ENCODE assay signal across 9 mouse cellular contexts in genomic region chr1:190995548-190995947, GRCm38 (mm10). TPM values are rescaled to one million over a fixed set of nuclear protein-coding genes. Genes with fewer than 3 reads are reported as not detected.
DNase-seq lines count a peak whose midpoint lies in the region; ATAC-seq and TF ChIP-seq lines count a peak whose summit lies in the region.
"Had no signal": no experiment of that assay in that cellular context is flagged by ENCODE, and none has a peak within 500 bp of the region (broad histone marks: within the 10 kb centered on the region; RNA-seq: fewer than 3 reads in every experiment).

No protein-coding gene starts in this region.

- WGBS in lung, postnatal 0 days: 48% methylated on average over 7 of the region's 7 CpGs

- DNase-seq in urinary bladder, postnatal 25 days (ENCODE audit: low spot score): peak; percentile 8
- no peak for DNase-seq in urinary bladder, adult 18-20 months (ENCODE audit: low spot score in 2 of 2)
- peak; percentile 56 to 82 for DNase-seq in cerebellum, postnatal 4 days (ENCODE audit: low spot score in 2 of 2)
- DNase-seq in heart, postnatal 4 days: peak; percentile 85
- peak; percentile 23 for DNase-seq in lung, postnatal 0 days (ENCODE audit: low spot score)
- no peak for DNase-seq in thymus, postnatal 25 days

- H3K4me3 ChIP-seq in lung, postnatal 0 days (ENCODE audit: low read depth, low read length): no peak overlapping the region

- H3K27me3 ChIP-seq in lung, postnatal 0 days (replicated peaks; ENCODE audit: insufficient read depth, low read length): no peaks in the 10 kb centered on the region

- ATAC-seq in lung, postnatal 0 days: peak; percentile 26; the same call in 1 of the 2 replicates
- ATAC-seq in inflammation-experienced regulatory T-cells, adult 6 months: no peak

- H3K36me3 ChIP-seq in lung, postnatal 0 days (ENCODE audit: insufficient read depth, low read length): no peaks in the 10 kb centered on the region

- no peak overlapping the region for H3K9ac ChIP-seq in lung, postnatal 0 days (replicated peaks; ENCODE audit: low read depth)

- TF ChIP-seq CTCF in lung, postnatal 0 days (IDR thresholded peaks at IDR 0.05): no peak

- H3K4me1 ChIP-seq in lung, postnatal 0 days (ENCODE audit: insufficient read depth, low read depth, low read length): no peaks in the 10 kb centered on the region

- no peak overlapping the region for H3K4me2 ChIP-seq in lung, postnatal 0 days (replicated peaks; ENCODE audit: low read depth, low read length)

- no peak overlapping the region for H3K27ac ChIP-seq in lung, postnatal 0 days (ENCODE audit: low read length)

- no peak for TF ChIP-seq EP300 in lung, postnatal 0 days (IDR thresholded peaks at IDR 0.05)

- H3K9me3 ChIP-seq in lung, postnatal 0 days (ENCODE audit: low read length): 0 out of 2 replicates have a peak, but pooled peaks cover 4% of the 10 kb centered on the region

RNA-seq across cellular contexts. Expression of gene Vash2, which starts 16.5 kb away (rescaled TPM):
- total RNA-seq in heart, postnatal 4 days (2021): 10 to 100 TPM; 31.5 to 31.9 TPM
- 4.2 and 4.3 TPM in 2 replicates for polyA plus RNA-seq in lung, postnatal 0 days (2015; fragmentation: Nextera tagmentation; extraction: Ambion mirVana)
- polyA plus RNA-seq in inflammation-experienced regulatory T-cells, adult 6 months (2017; shearing (Covaris generic)): 1 to 10 TPM in 1 of 3 experiments, under 1 TPM in 2; 0.33 to 1.2 (median 0.59) TPM
- polyA plus RNA-seq: liver, adult 2 months had no signal

RNA-seq across cellular contexts. Expression of gene Flvcr1, which starts 30.4 kb away (rescaled TPM):
- total RNA-seq in heart, postnatal 4 days (2021): 10 to 100 TPM; 12.6 to 13.0 TPM
- 7.8 and 7.9 TPM in 2 replicates for polyA plus RNA-seq in lung, postnatal 0 days (2015; fragmentation: Nextera tagmentation; extraction: Ambion mirVana)
- polyA plus RNA-seq in inflammation-experienced regulatory T-cells, adult 6 months (2017; shearing (Covaris generic)): 10 to 100 TPM in 1 of 3 experiments, 1 to 10 TPM in 2; 5.9 to 10.2 (median 8.2) TPM

RNA-seq across cellular contexts. Expression of gene Spata45, which starts 40.9 kb away (rescaled TPM):
- total RNA-seq in heart, postnatal 4 days (2021): not detected
- polyA plus RNA-seq in lung, postnatal 0 days (2015; fragmentation: Nextera tagmentation; extraction: Ambion mirVana): not detected in 2 replicates
- 1 to 10 TPM in 1 of 3 experiments, not detected in 2; 1.1 TPM for polyA plus RNA-seq in inflammation-experienced regulatory T-cells, adult 6 months (2017; shearing (Covaris generic))
- total RNA-seq: gastrocnemius, adult 8-10 months; liver, adult 2 months had no signal
- polyA plus RNA-seq: liver, adult 2 months had no signal

Comparison
In these comparisons a context has a peak if more than half of its experiments do, and no peak if none do; other contexts are left out.
1. DNase-seq: peak in urinary bladder, postnatal 25 days (single experiment), cerebellum, postnatal 4 days (2 of 2), heart, postnatal 4 days (single experiment) and lung, postnatal 0 days (single experiment); none in urinary bladder, adult 18-20 months (0 of 2) and thymus, postnatal 25 days (single experiment).